Mouse (Mus musculus): ENCODE data around the gene F2r. TPM values are rescaled to one million over a fixed set of nuclear protein-coding genes. Genes with fewer than 3 reads are reported as not detected.
A peak's percentile ranks its signal among the peaks of the same experiment; 100 is the strongest.

F2r gene
- polyA plus RNA-seq, 1 experiment, result 1.1 TPM

DNA sequence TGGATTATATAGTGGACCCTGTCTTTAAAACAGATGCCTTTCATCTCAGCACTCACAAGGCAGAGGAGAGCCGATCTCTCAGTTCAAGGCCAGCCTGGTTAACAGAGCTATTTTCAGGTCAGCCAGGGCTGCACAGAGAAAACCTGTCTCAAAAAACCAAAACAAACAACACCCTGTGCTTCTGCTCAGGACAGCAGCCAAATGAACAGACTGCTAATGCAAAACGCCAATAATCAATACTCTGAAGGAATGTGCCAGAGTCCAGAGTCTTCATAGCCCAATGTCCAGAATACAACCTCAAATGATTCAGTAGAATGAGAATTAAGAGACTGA lies 9.2 kb downstream of the F2r start:
- no peak overlapping the region for H3K4me3 ChIP-seq (ENCODE audit: control insufficient read depth, low read depth, low read length)
- H3K36me3 ChIP-seq (ENCODE audit: control insufficient read depth, insufficient read depth, low read length), result no peaks in the 10 kb centered on the region
- TF ChIP-seq POLR2A (IDR thresholded peaks at IDR 0.05; ENCODE audit: control insufficient read depth, low read depth, low read length), result no peak
- TF ChIP-seq CTCF (IDR thresholded peaks at IDR 0.05; ENCODE audit: control insufficient read depth, insufficient read depth, insufficient replicate concordance, low read depth, low read length), result no peak
- H3K27me3 ChIP-seq (ENCODE audit: control insufficient read depth, insufficient read depth, low read length), result no peaks in the 10 kb centered on the region
- no peaks in the 10 kb centered on the region for H3K4me1 ChIP-seq (ENCODE audit: control insufficient read depth, insufficient read depth, low read length)
- H3K27ac ChIP-seq (ENCODE audit: control insufficient read depth, insufficient read depth, low read depth, low read length), result no peak overlapping the region

- TF ChIP-seq POLR2A (IDR thresholded peaks at IDR 0.05; ENCODE audit: control insufficient read depth, low read depth, low read length) (no peak), CTCF (IDR thresholded peaks at IDR 0.05; ENCODE audit: control insufficient read depth, insufficient read depth, insufficient replicate concordance, low read depth, low read length) (no peak)
- Histone ChIP-seq H3K36me3 (ENCODE audit: control insufficient read depth, insufficient read depth, low read length) (no peaks in the 10 kb centered on the region), H3K27ac (ENCODE audit: control insufficient read depth, insufficient read depth, low read depth, low read length) (no peak overlapping the region)
These were observed 9.7 kb downstream of the F2r start for GRCm38 (mm10) chr13:95608416-95609087.

DNA sequence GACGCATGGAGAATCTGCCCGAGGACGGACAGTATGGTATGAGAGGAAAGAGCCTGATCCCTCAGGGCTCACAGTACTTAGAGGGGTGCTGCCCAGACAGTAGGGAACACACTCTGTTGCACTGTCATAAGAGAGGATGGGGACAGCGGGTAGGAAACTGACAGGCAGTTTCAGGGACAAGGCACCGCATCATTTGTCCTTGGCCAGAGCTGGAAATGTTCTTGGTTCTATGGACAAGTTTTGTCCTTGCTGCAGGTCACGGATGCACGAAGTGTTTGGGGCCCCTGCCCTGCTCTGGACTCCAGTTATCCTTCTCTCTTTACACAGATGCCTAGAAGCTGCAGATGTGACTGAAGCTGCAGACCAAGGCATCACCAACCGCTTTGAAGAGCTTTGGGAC lies 11.3 kb downstream of the F2r start:
- Histone ChIP-seq H3K27me3 (ENCODE audit: control insufficient read depth, insufficient read depth, low read length) (no peaks in the 10 kb centered on the region), H3K4me1 (ENCODE audit: control insufficient read depth, insufficient read depth, low read length) (no peaks in the 10 kb centered on the region), H3K4me3 (ENCODE audit: control insufficient read depth, low read depth, low read length) (no peak overlapping the region), H3K36me3 (ENCODE audit: control insufficient read depth, insufficient read depth, low read length) (no peaks in the 10 kb centered on the region), H3K27ac (ENCODE audit: control insufficient read depth, insufficient read depth, low read depth, low read length) (no peak overlapping the region)
- TF ChIP-seq CTCF (IDR thresholded peaks at IDR 0.05; ENCODE audit: control insufficient read depth, insufficient read depth, insufficient replicate concordance, low read depth, low read length), result no peak

More at GRCm38 (mm10) chr13:95608416-95609087, 9.7 kb downstream of the F2r start:
- no peaks in the 10 kb centered on the region for H3K27me3 ChIP-seq (ENCODE audit: control insufficient read depth, insufficient read depth, low read length)
- H3K4me1 ChIP-seq (ENCODE audit: control insufficient read depth, insufficient read depth, low read length), result no peaks in the 10 kb centered on the region
- no peak overlapping the region for H3K4me3 ChIP-seq (ENCODE audit: control insufficient read depth, low read depth, low read length)

GRCm38 (mm10) chr13:95604288-95604687 lies 14.0 kb downstream of the F2r start:
- Histone ChIP-seq H3K4me3 (ENCODE audit: control insufficient read depth, low read depth, low read length) (peak overlapping the region; percentile 55), H3K27me3 (ENCODE audit: control insufficient read depth, insufficient read depth, low read length) (no peaks in the 10 kb centered on the region), H3K27ac (ENCODE audit: control insufficient read depth, insufficient read depth, low read depth, low read length) (no peak overlapping the region), H3K4me1 (ENCODE audit: control insufficient read depth, insufficient read depth, low read length) (no peaks in the 10 kb centered on the region), H3K36me3 (ENCODE audit: control insufficient read depth, insufficient read depth, low read length) (no peaks in the 10 kb centered on the region)
- TF ChIP-seq CTCF (IDR thresholded peaks at IDR 0.05; ENCODE audit: control insufficient read depth, insufficient read depth, insufficient replicate concordance, low read depth, low read length) (no peak), POLR2A (IDR thresholded peaks at IDR 0.05; ENCODE audit: control insufficient read depth, low read depth, low read length) (no peak)

- H3K4me1 ChIP-seq (ENCODE audit: control insufficient read depth, insufficient read depth, low read length), result no peaks in the 10 kb centered on the region
- H3K4me3 ChIP-seq (ENCODE audit: control insufficient read depth, low read depth, low read length), result no peak overlapping the region
- H3K27ac ChIP-seq (ENCODE audit: control insufficient read depth, insufficient read depth, low read depth, low read length), result no peak overlapping the region
- H3K27me3 ChIP-seq (ENCODE audit: control insufficient read depth, insufficient read depth, low read length), result no peaks in the 10 kb centered on the region
- no peaks in the 10 kb centered on the region for H3K36me3 ChIP-seq (ENCODE audit: control insufficient read depth, insufficient read depth, low read length)
- TF ChIP-seq POLR2A (IDR thresholded peaks at IDR 0.05; ENCODE audit: control insufficient read depth, low read depth, low read length), result no peak
- TF ChIP-seq CTCF (IDR thresholded peaks at IDR 0.05; ENCODE audit: control insufficient read depth, insufficient read depth, insufficient replicate concordance, low read depth, low read length), result no peak
These were observed 18.4 kb downstream of the F2r start for GRCm38 (mm10) chr13:95599833-95600359.

- H3K27me3 ChIP-seq (ENCODE audit: control insufficient read depth, insufficient read depth, low read length), result no peaks in the 10 kb centered on the region
- no peak overlapping the region for H3K4me3 ChIP-seq (ENCODE audit: control insufficient read depth, low read depth, low read length)
- H3K27ac ChIP-seq (ENCODE audit: control insufficient read depth, insufficient read depth, low read depth, low read length), result no peak overlapping the region
- no peaks in the 10 kb centered on the region for H3K4me1 ChIP-seq (ENCODE audit: control insufficient read depth, insufficient read depth, low read length)
- H3K36me3 ChIP-seq (ENCODE audit: control insufficient read depth, insufficient read depth, low read length), result no peaks in the 10 kb centered on the region
- TF ChIP-seq CTCF (IDR thresholded peaks at IDR 0.05; ENCODE audit: control insufficient read depth, insufficient read depth, insufficient replicate concordance, low read depth, low read length) (no peak), POLR2A (IDR thresholded peaks at IDR 0.05; ENCODE audit: control insufficient read depth, low read depth, low read length) (no peak)
These were observed 19.9 kb downstream of the F2r start for GRCm38 (mm10) chr13:95598232-95598920.

DNA sequence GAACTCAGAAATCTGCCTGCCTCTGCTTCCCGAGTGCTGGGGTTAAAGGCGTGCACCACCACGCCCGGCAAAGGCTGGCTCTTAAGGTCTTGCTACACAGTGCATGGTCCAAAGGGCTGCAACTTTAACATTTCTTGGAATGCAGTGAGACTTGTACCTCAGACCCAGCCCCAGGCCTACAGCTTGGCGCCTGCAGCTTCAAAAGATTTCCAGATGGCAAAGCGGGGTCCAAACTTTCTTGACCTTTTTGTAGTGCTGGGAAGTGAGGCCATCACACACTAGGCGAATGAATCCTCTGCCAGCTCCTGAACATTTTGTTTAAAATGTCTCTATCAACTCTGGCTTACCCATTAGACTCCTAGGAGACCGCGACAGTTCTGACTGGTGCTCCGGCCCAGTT lies 20.7 kb downstream of the F2r start:
- no peaks in the 10 kb centered on the region for H3K36me3 ChIP-seq (ENCODE audit: control insufficient read depth, insufficient read depth, low read length)
- no peaks in the 10 kb centered on the region for H3K4me1 ChIP-seq (ENCODE audit: control insufficient read depth, insufficient read depth, low read length)
- no peak overlapping the region for H3K27ac ChIP-seq (ENCODE audit: control insufficient read depth, insufficient read depth, low read depth, low read length)
- H3K4me3 ChIP-seq (ENCODE audit: control insufficient read depth, low read depth, low read length), result no peak overlapping the region
- TF ChIP-seq CTCF (IDR thresholded peaks at IDR 0.05; ENCODE audit: control insufficient read depth, insufficient read depth, insufficient replicate concordance, low read depth, low read length), result no peak
- TF ChIP-seq POLR2A (IDR thresholded peaks at IDR 0.05; ENCODE audit: control insufficient read depth, low read depth, low read length), result no peak
- no peaks in the 10 kb centered on the region for H3K27me3 ChIP-seq (ENCODE audit: control insufficient read depth, insufficient read depth, low read length)
